Mouse (Mus musculus): ENCODE data around the gene Gm28729.

- TF ChIP-seq CTCF (IDR thresholded peaks at IDR 0.05; ENCODE audit: low read depth), result no peak
- TF ChIP-seq EP300 (IDR thresholded peaks at IDR 0.05; ENCODE audit: low read depth), result no peak
Observed at GRCm38 (mm10) chr9:96450900-96451720, 74.0 kb downstream of the Gm28729 start.
